Mouse (Mus musculus) layer of hippocampus, adult 9-11 months (tissue): ENCODE measurements around the gene Gm49403.
A peak's percentile ranks its signal among the peaks of the same experiment; 100 is the strongest.
"Not testable (repeated sequence)": the region's sequence is repeated elsewhere in the genome, so short reads cannot be mapped to it uniquely, and the experiment has no call there.

ENCODE experiments used
- DNase-seq: peaks from one replicate; pipeline ENCODE4 v3.0.0; 2022

Gene Gm49403

DNA sequence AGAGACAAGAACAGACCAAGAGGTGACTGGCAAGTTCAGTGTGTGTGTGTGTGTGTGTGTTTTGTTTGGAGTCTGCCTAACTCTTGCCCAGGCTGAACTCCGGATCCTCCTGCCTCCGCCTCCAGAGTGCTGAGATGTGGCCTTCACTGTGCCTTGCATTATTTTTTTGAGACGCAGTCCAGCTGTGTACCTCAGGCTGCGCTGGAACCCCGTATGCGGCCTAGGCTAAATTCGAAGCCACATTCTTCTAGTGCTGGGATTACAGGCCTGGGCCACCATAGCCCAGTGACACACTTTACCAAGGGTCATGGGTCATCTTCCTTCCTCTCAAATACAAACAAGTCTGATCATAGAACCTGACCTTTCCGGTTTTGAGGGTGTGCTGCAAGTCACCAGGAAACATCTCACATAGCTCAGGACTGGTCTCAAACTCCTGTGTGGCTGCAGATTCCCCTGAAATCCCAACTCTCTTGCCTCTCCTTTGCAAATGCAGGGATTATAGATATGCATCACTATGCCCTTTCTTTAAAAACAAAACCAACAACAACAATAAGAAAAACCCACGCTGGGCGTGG is 11.4 kb upstream of the Gm49403 start:
- no peak for DNase-seq

- no peak for DNase-seq
Observed at GRCm38 (mm10) chr19:8875031-8875430, 8.7 kb upstream of the Gm49403 start.

GRCm38 (mm10) chr19:8880311-8881033 is 3.3 kb upstream of the Gm49403 start, which contains the start of gene Uqcc3:
TSS of gene Uqcc3 (minus strand) at chr19:8880923.
- DNase-seq: peak; percentile 91

DNA sequence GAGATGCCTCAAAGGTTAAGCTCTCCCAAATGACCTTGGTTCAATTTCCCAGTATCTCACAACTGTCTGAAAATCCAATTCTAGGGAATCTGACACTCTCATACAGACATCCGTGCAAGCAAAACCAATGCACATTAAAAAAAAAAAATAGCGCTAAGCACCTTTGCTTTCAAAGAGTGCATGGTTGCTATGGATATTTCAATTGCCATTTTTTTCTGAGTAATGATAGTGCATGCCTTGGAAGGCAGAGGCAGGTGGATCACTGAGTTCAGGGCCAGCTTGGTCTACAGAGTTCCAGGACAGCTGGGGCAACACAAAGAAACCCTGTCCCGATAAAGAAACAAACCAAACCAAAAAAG is 2.7 kb upstream of the Gm49403 start:
- DNase-seq: no peak

- DNase-seq: no peak
Observed at GRCm38 (mm10) chr19:8886916-8887584, 3.3 kb downstream of the Gm49403 start.

DNA sequence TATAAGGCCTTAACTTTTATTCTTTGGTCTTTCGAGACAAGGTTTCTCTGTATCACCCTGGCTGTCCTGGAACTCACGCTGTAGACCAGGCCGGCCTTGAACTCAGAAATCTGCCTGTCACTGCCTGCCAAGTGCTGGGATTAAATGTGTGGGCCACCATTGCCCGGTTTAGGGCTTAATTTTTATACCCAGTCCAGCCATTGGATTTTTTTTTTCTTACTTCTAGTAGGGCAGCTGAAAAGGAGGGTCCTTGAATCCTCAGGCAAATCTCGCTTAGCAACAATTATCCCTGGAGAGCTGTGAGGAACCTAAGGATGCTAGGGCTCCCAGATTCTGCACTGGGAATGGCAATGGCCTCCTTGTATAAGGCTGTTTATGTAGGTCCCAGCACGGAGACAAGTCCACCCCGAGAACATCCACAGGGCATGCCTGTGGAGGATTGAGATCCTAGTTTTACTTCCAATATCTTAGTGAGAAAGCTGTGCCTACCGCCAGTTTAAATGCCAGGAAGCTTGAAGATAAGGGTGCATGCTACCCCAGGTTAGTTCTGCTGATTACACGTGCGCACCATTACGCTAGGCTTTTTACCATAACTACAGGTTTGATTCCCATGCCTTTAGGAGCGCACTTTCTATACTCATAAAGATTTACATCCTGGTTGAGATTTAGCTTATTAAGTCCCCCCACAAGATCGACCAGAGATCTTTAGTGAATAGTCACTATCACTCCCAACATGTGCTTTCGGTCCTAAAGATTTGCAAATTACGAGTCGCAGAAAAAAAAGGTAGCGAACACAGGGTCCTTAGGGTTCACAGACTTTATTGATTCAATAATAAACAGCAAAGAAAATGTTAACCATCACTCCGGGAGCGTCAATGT is 4.1 kb downstream of the Gm49403 start:
- DNase-seq: no peak

- peak; percentile 94 for DNase-seq
Observed at GRCm38 (mm10) chr19:8888511-8889385, 5.0 kb downstream of the Gm49403 start, which contains the start of the genes 1810009A15Rik and Gm49416. TSS of gene 1810009A15Rik (plus strand) at chr19:8888853. TSS of gene Gm49416 (plus strand) at chr19:8888926.

GRCm38 (mm10) chr19:8892829-8893766 is 9.4 kb downstream of the Gm49403 start, which contains the start of gene Ints5:
TSS of gene Ints5 (plus strand) at chr19:8893005.
- DNase-seq: peak; percentile 74

DNA sequence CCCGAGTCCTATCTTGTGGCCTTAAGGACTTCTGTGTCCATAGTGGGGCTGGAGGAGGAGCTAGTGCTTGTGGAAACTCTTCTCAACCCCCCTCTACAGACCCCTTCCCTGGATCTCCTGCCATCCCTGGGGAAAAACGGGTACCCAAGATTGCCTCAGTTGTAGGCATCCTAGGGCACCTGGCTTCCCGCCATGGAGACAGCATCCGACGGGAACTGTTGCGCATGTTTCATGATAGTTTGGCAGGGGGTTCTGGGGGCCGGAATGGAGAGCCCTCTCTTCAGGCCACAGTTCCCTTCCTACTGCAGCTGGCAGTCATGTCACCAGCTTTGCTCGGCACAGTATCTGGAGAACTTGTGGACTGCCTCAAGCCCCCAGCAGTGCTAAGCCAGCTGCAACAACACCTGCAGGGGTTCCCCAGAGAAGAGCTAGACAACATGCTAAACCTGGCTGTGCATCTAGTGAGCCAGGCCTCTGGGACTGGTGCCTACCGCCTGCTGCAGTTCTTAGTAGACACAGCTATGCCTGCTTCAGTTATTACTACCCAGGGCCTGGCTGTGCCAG is 11.7 kb downstream of the Gm49403 start:
- DNase-seq: no peak

DNA sequence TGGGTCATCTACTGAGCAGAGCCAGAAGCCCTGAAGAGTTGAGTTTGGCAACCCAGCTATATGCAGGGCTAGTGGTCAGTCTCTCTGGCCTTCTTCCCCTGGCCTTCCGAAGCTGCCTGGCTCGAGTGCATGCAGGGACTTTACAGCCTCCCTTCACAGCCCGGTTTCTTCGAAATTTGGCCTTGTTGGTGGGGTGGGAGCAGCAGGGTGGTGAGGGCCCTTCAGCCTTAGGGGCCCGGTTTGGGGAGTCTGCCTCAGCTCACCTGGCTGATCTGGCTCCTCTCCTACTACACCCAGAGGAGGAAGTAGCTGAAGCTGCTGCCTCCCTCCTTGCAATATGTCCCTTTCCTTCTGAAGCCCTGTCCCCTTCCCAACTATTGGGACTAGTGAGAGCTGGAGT is 12.5 kb downstream of the Gm49403 start:
- DNase-seq: not testable (repeated sequence)

DNA sequence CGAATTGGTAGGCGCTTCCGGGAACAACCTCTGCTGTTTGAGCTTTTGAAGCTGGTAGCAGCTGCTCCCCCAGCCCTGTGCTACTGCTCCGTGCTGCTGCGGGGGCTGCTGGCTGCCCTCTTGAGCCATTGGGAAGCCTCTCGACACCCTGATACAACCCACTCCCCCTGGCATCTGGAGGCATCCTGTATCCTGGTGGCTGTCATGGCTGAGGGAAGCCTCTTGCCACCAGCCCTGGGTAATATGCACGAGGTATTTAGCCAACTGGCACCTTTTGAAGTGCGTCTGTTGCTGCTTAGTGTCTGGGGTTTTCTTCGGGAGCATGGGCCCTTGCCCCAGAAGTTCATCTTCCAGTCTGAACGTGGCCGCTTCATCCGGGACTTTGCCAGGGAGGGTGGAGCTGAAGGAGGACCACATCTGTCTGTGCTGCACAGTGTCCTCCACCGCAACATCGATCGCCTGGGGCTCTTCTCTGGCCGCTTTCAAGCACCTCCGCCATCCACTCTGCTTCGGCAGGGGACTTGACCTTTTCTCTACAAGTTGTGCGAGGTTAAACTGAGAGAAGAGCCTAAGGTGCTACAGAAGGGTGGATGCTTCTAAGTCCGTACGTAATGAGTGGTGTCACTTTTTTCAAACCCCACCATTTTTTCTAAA is 13.6 kb downstream of the Gm49403 start:
- not testable (repeated sequence) for DNase-seq

GRCm38 (mm10) chr19:8897865-8898495 is 14.2 kb downstream of the Gm49403 start, which contains the start of gene Ganab:
TSS of gene Ganab (plus strand) at chr19:8898071.
- DNase-seq: peak; percentile 97

- no peak for DNase-seq
Observed at GRCm38 (mm10) chr19:8898576-8898975, 14.8 kb downstream of the Gm49403 start.

DNA sequence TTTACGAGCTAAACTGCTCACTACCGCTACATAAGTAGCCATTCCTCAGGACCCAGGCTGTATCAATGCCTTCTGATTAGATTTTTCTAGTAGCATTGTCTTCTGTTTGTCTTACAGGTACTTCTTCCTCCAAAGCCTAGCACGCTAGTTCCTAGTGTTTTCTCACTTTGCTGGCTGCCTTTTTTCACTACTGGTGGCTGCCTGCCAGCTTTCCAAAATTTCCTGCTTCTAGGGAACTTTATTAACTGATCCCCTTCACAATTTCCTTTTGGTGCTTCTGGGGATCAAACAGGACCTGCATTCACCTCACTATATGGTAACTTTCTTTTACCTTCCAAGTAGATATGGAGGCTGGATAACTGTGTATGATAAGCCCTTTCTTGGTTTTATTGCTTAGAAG is 15.3 kb downstream of the Gm49403 start:
- no peak for DNase-seq

DNA sequence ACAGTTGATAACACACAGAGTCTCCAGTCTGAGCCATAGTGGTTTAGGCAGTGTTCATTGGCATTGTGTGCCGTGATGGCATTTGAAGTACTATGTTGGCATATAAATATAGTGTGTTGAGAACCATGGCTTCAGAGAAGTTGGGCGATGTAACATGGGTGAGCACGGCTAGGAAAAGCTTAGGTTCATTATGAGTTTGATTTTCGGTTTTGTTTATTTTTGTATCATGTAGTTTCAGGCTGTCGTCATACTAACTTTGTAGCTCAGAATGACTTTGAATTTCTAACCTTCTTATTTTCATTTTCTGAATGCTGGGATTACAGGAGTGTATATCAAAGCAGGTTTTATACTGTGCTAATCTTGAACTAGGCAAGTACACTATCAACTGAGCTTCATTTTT is 19.7 kb downstream of the Gm49403 start:
- no peak for DNase-seq

DNA sequence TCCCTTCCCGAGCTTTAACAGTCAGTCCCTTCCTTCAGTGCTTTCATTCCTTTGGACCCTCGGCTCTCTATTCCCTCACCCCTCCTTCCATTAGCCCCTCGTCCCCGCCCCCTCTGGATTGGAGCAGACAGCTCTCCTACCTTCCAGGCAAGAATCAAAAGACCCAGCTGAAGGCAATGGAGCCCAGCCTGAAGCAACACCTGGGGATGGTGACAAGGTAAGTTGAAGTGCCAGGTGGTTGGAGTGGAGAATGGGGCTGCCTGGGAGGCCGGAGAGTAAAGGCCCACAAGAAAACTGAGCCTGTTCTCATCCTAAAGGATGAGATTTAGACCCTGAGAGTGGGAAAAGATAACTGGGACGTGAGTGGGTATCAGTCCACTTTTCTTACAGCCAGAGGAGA is 24.8 kb downstream of the Gm49403 start:
- DNase-seq: no peak

DNA sequence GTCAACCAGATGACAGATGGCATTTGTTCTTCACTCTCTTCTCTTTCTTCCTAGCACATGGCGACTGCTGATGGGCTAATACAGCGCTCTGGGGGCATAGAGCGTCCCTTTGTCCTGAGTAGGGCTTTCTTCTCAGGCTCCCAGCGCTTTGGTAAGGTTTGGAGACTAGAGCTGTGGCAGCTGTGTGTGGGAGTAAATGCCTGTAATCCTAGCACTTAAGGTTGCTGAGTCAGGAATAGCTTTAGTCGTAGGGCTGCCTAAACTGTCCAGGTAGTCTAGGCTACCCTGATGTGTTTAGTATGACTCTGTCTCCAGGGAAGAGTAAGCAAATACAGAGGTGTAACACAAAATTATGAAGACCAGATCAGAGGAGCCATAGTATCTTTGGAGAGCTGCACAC is 28.1 kb downstream of the Gm49403 start:
- DNase-seq: no peak

GRCm38 (mm10) chr19:8914212-8914611 is 30.5 kb downstream of the Gm49403 start:
- peak; percentile 67 for DNase-seq

- DNase-seq: no peak
Observed at GRCm38 (mm10) chr19:8919000-8919399, 35.3 kb downstream of the Gm49403 start.
